Mouse (Mus musculus) stomach, postnatal 0 days (tissue): Measurements from ENCODE around the gene Pdx1.

ENCODE experiments used
- CTCF ChIP-seq: IDR thresholded peaks from 2 replicates; pipeline ENCODE4 v1.5.1; 2016; ENCODE audit warnings: antibody characterized with exemption, low read depth, mild to moderate bottlenecking, moderate library complexity
- EP300 ChIP-seq: optimal IDR thresholded peaks from 2 replicates; pipeline ENCODE3; 2016; ENCODE audit warnings: antibody characterized with exemption

GRCm38 (mm10) chr5:147315432-147316075 lies 45.8 kb downstream of the Pdx1 start:
- no peak for TF ChIP-seq CTCF
- no peak for TF ChIP-seq EP300
